Mouse (Mus musculus) intestine, embryonic 16.5 days (tissue): ENCODE measurements around the gene Slc44a3. TPM values are rescaled to one million over a fixed set of nuclear protein-coding genes. Genes with fewer than 3 reads are reported as not detected.

Source experiments
- ATAC-seq: fragments of 200-750 bp; cut with Nextera tagmentation; 2 replicates; pipeline ENCODE4 v1.8.0; 2017; ENCODE audit warnings: moderate TSS enrichment, moderate library complexity
- H3K27ac ChIP-seq: fragments of 300-500 bp; sonication (generic); 2 replicates; pipeline ENCODE4 v1.5.1; 2014; ENCODE audit warnings: mild to moderate bottlenecking, low read length
- H3K27me3 ChIP-seq: fragments of 300-500 bp; sonication (generic); replicated peaks from 2 replicates; pipeline ENCODE4 v1.6.1; 2014; ENCODE audit warnings: low read length, control low read depth, mixed read lengths; ENCODE audit not compliant: control insufficient read depth, insufficient read depth
- H3K36me3 ChIP-seq: fragments of 300-500 bp; sonication (generic); 2 replicates; pipeline ENCODE4 v1.6.1; 2014; ENCODE audit warnings: low read length, control low read depth; ENCODE audit not compliant: control insufficient read depth, insufficient read depth
- H3K4me1 ChIP-seq: fragments of 300-500 bp; sonication (generic); 2 replicates; pipeline ENCODE4 v1.6.1; 2014; ENCODE audit warnings: low read length, control low read depth, mixed read lengths; ENCODE audit not compliant: control insufficient read depth, insufficient read depth
- H3K4me2 ChIP-seq: fragments of 300-500 bp; sonication (generic); 2 replicates; pipeline ENCODE4 v1.6.1; 2014; ENCODE audit warnings: low read depth, low read length, control low read depth
- H3K4me3 ChIP-seq: fragments of 300-500 bp; sonication (generic); 2 replicates; pipeline ENCODE4 v1.5.1; 2014; ENCODE audit warnings: mild to moderate bottlenecking, low read length
- H3K9ac ChIP-seq: fragments of 300-500 bp; sonication (generic); 2 replicates; pipeline ENCODE4 v1.6.1; 2014; ENCODE audit warnings: low read depth, low read length
- H3K9me3 ChIP-seq: fragments of 300-500 bp; sonication (generic); 2 replicates; pipeline ENCODE4 v1.6.1; 2016; ENCODE audit warnings: low read length, control low read depth; ENCODE audit not compliant: control insufficient read depth
- WGBS: fragments of 180-500 bp; shearing (Covaris S2); extraction: QIAGEN DNeasy Blood & Tissue Kit; methylation state at CpG from one replicate; pipeline ENCODE4 v1.1.7; 2014; 5-methylcytosine and 5-hydroxymethylcytosine counted together
- polyA plus RNA-seq: library from polyadenylated mRNA; unstranded; fragments of >200 nt; fragmentation: Nextera tagmentation; extraction: Ambion mirVana; gene quantifications from 2 replicates; pipeline ENCODE4 v1.2.1, GENCODE M21; 2015

Gene Slc44a3
- polyA plus RNA-seq, 1 experiment from 2014 or later = 54.9 TPM

- no peak overlapping the region for H3K9ac ChIP-seq
- peaks cover 4% of the 10 kb centered on the region for H3K4me1 ChIP-seq
- no peak for ATAC-seq
- H3K27ac ChIP-seq = no peak overlapping the region
- no peak overlapping the region for H3K4me2 ChIP-seq
- no peaks in the 10 kb centered on the region for H3K9me3 ChIP-seq
- 73% methylated on average over 3 of the region's 3 CpGs for WGBS
- no peak overlapping the region for H3K4me3 ChIP-seq
- no peaks in the 10 kb centered on the region for H3K27me3 ChIP-seq
- no peaks in the 10 kb centered on the region for H3K36me3 ChIP-seq
Observed at GRCm38 (mm10) chr3:121521123-121521522, 11.1 kb downstream of the Slc44a3 start.

GRCm38 (mm10) chr3:121517030-121517429 is 15.2 kb downstream of the Slc44a3 start:
- H3K9ac ChIP-seq = no peak overlapping the region
- no peak overlapping the region for H3K4me3 ChIP-seq
- WGBS = 92% methylated on average over 8 of the region's 8 CpGs
- H3K27ac ChIP-seq = no peak overlapping the region
- no peak overlapping the region for H3K4me2 ChIP-seq
- no peaks in the 10 kb centered on the region for H3K27me3 ChIP-seq
- no peaks in the 10 kb centered on the region for H3K36me3 ChIP-seq
- H3K9me3 ChIP-seq = no peaks in the 10 kb centered on the region
- H3K4me1 ChIP-seq = no peaks in the 10 kb centered on the region; the same call in 1 of the 2 replicates
- ATAC-seq = no peak

GRCm38 (mm10) chr3:121509141-121509540 is 23.1 kb downstream of the Slc44a3 start:
- Histone ChIP-seq H3K4me2 (no peak overlapping the region), H3K27me3 (no peaks in the 10 kb centered on the region), H3K4me1 (no peaks in the 10 kb centered on the region; the same call in 1 of the 2 replicates), H3K9ac (no peak overlapping the region), H3K4me3 (no peak overlapping the region), H3K9me3 (no peaks in the 10 kb centered on the region), H3K27ac (no peak overlapping the region), H3K36me3 (no peaks in the 10 kb centered on the region)
- 55% methylated on average over 5 of the region's 5 CpGs for WGBS
- ATAC-seq = no peak

- no peak overlapping the region for H3K9ac ChIP-seq
- H3K4me1 ChIP-seq = no peaks in the 10 kb centered on the region
- H3K4me2 ChIP-seq = no peak overlapping the region
- no peak for ATAC-seq
- no peak overlapping the region for H3K27ac ChIP-seq
- WGBS = 93% methylated on average over 14 of the region's 14 CpGs
- H3K4me3 ChIP-seq = no peak overlapping the region
- no peaks in the 10 kb centered on the region for H3K9me3 ChIP-seq
- no peaks in the 10 kb centered on the region for H3K27me3 ChIP-seq
- H3K36me3 ChIP-seq = no peaks in the 10 kb centered on the region
Observed at GRCm38 (mm10) chr3:121507678-121508077, 24.5 kb downstream of the Slc44a3 start.

GRCm38 (mm10) chr3:121506756-121507155 is 25.4 kb downstream of the Slc44a3 start:
- H3K4me1 ChIP-seq = no peaks in the 10 kb centered on the region
- H3K4me3 ChIP-seq = no peak overlapping the region
- no peaks in the 10 kb centered on the region for H3K27me3 ChIP-seq
- no peaks in the 10 kb centered on the region for H3K9me3 ChIP-seq
- H3K9ac ChIP-seq = no peak overlapping the region
- H3K36me3 ChIP-seq = no peaks in the 10 kb centered on the region
- no peak for ATAC-seq
- WGBS = 87% methylated on average over 7 of the region's 7 CpGs
- H3K4me2 ChIP-seq = no peak overlapping the region
- H3K27ac ChIP-seq = no peak overlapping the region

GRCm38 (mm10) chr3:121506175-121506574 is 26.0 kb downstream of the Slc44a3 start:
- WGBS = 83% methylated on average over 8 of the region's 8 CpGs
- Histone ChIP-seq H3K27me3 (no peaks in the 10 kb centered on the region), H3K9ac (no peak overlapping the region), H3K4me2 (no peak overlapping the region), H3K4me3 (no peak overlapping the region), H3K9me3 (no peaks in the 10 kb centered on the region), H3K4me1 (peaks cover 5% of the 10 kb centered on the region; the same call in 1 of the 2 replicates), H3K27ac (no peak overlapping the region), H3K36me3 (no peaks in the 10 kb centered on the region)
- no peak for ATAC-seq

GRCm38 (mm10) chr3:121504927-121505487 is 27.2 kb downstream of the Slc44a3 start:
- ATAC-seq = no peak
- Histone ChIP-seq H3K4me3 (no peak overlapping the region), H3K9ac (no peak overlapping the region), H3K27me3 (no peaks in the 10 kb centered on the region), H3K4me1 (peaks cover 6% of the 10 kb centered on the region; the same call in 1 of the 2 replicates), H3K36me3 (no peaks in the 10 kb centered on the region), H3K9me3 (no peaks in the 10 kb centered on the region), H3K4me2 (no peak overlapping the region), H3K27ac (no peak overlapping the region)
- WGBS = 72% methylated on average over 8 of the region's 8 CpGs

- Histone ChIP-seq H3K27ac (no peak overlapping the region), H3K4me2 (no peak overlapping the region), H3K4me1 (peaks cover 6% of the 10 kb centered on the region; the same call in 1 of the 2 replicates), H3K9ac (no peak overlapping the region), H3K9me3 (no peaks in the 10 kb centered on the region), H3K36me3 (no peaks in the 10 kb centered on the region), H3K27me3 (no peaks in the 10 kb centered on the region), H3K4me3 (no peak overlapping the region)
- 54% methylated on average over 5 of the region's 5 CpGs for WGBS
- peak; percentile 59 for ATAC-seq
Observed at GRCm38 (mm10) chr3:121500734-121501133, 31.5 kb downstream of the Slc44a3 start.

GRCm38 (mm10) chr3:121500225-121500624 is 32.0 kb downstream of the Slc44a3 start:
- Histone ChIP-seq H3K27ac (no peak overlapping the region), H3K4me3 (no peak overlapping the region), H3K36me3 (no peaks in the 10 kb centered on the region), H3K4me2 (no peak overlapping the region), H3K9ac (no peak overlapping the region), H3K9me3 (no peaks in the 10 kb centered on the region), H3K4me1 (peaks cover 6% of the 10 kb centered on the region; the same call in 1 of the 2 replicates), H3K27me3 (no peaks in the 10 kb centered on the region)
- ATAC-seq = peak; percentile 57; the same call in 1 of the 2 replicates
- WGBS = 58% methylated on average over 10 of the region's 10 CpGs

- no peak overlapping the region for H3K4me2 ChIP-seq
- H3K36me3 ChIP-seq = no peaks in the 10 kb centered on the region
- H3K9ac ChIP-seq = no peak overlapping the region
- H3K27ac ChIP-seq = no peak overlapping the region
- WGBS = 82% methylated on average over 7 of the region's 7 CpGs
- no peaks in the 10 kb centered on the region for H3K27me3 ChIP-seq
- no peak overlapping the region for H3K4me3 ChIP-seq
- no peaks in the 10 kb centered on the region for H3K9me3 ChIP-seq
- no peak for ATAC-seq
- peaks cover 4% of the 10 kb centered on the region; the same call in 1 of the 2 replicates for H3K4me1 ChIP-seq
Observed at GRCm38 (mm10) chr3:121493997-121494421, 38.2 kb downstream of the Slc44a3 start.
